Mouse (Mus musculus): Measurements from ENCODE around the gene 4921536K21Rik.
A peak's percentile ranks its signal among the peaks of the same experiment; 100 is the strongest.

GRCm38 (mm10) chr11:3912875-3913271, 18.0 kb upstream of the 4921536K21Rik start:
- TF ChIP-seq CTCF (IDR thresholded peaks at IDR 0.05) (peak; percentile 36; the same call in 1 of the 2 replicates), EP300 (IDR thresholded peaks at IDR 0.05) (no peak)
